Mouse (Mus musculus) stomach, postnatal 0 days (tissue): Measurements from ENCODE around the gene Gtf2ird1. TPM values are rescaled to one million over a fixed set of nuclear protein-coding genes. Genes with fewer than 3 reads are reported as not detected.

Source experiments
- ATAC-seq: fragments of 200-750 bp; cut with Nextera tagmentation; 2 replicates; pipeline ENCODE4 v1.8.0; 2017; ENCODE audit not compliant: low FRiP score, low TSS enrichment
- DNase-seq: peaks from one replicate; pipeline ENCODE4 v3.0.0-alpha.2; 2016; ENCODE audit warnings: low spot score
- H3K27ac ChIP-seq: fragments of 300-500 bp; sonication (generic); replicated peaks from 2 replicates; pipeline ENCODE4 v1.5.1; 2014; ENCODE audit warnings: mild to moderate bottlenecking, control low read depth
- H3K27me3 ChIP-seq: fragments of 300-500 bp; sonication (generic); 2 replicates; pipeline ENCODE4 v1.6.1; 2014; ENCODE audit warnings: low read length; ENCODE audit not compliant: control insufficient read depth, insufficient read depth
- H3K36me3 ChIP-seq: fragments of 300-500 bp; sonication (generic); 2 replicates; pipeline ENCODE4 v1.6.1; 2014; ENCODE audit warnings: low read length, mixed read lengths; ENCODE audit not compliant: control insufficient read depth, insufficient read depth
- H3K4me1 ChIP-seq: fragments of 300-500 bp; sonication (generic); replicated peaks from 2 replicates; pipeline ENCODE4 v1.6.1; 2014; ENCODE audit warnings: antibody characterized with exemption; ENCODE audit not compliant: control insufficient read depth, insufficient read depth
- H3K4me2 ChIP-seq: fragments of 300-500 bp; sonication (generic); replicated peaks from 2 replicates; pipeline ENCODE4 v1.6.1; 2014; ENCODE audit warnings: low read depth, mild to moderate bottlenecking, control low read depth, moderate library complexity
- H3K4me3 ChIP-seq: fragments of 300-500 bp; sonication (generic); 2 replicates; pipeline ENCODE4 v1.5.1; 2014; ENCODE audit warnings: low read depth, low read length, control low read depth
- H3K9ac ChIP-seq: fragments of 300-500 bp; sonication (generic); 2 replicates; pipeline ENCODE4 v1.6.1; 2014; ENCODE audit warnings: mild to moderate bottlenecking, low read length, control low read depth, mixed read lengths
- H3K9me3 ChIP-seq: fragments of 300-500 bp; sonication (generic); 2 replicates; pipeline ENCODE4 v1.6.1; 2016; ENCODE audit warnings: low read length; ENCODE audit not compliant: control insufficient read depth
- CTCF ChIP-seq: IDR thresholded peaks from 2 replicates; pipeline ENCODE4 v1.5.1; 2016; ENCODE audit warnings: antibody characterized with exemption, low read depth, mild to moderate bottlenecking, moderate library complexity
- EP300 ChIP-seq: optimal IDR thresholded peaks from 2 replicates; pipeline ENCODE3; 2016; ENCODE audit warnings: antibody characterized with exemption
- WGBS: fragments of 180-500 bp; shearing (Covaris S2); extraction: QIAGEN DNeasy Blood & Tissue Kit; methylation state at CpG from one replicate; pipeline ENCODE4 v1.1.7; 2014; 5-methylcytosine and 5-hydroxymethylcytosine counted together
- polyA plus RNA-seq: library from polyadenylated mRNA; unstranded; fragments of >200 nt; fragmentation: Nextera tagmentation; extraction: Ambion mirVana; gene quantifications from 2 replicates; pipeline ENCODE4 v1.2.1, GENCODE M21; 2015

The Gtf2ird1 gene
- polyA plus RNA-seq, 1 experiment from 2014 or later: 42.4 TPM

- TF ChIP-seq EP300 (no peak), CTCF (no peak)
- no peak for DNase-seq
- Histone ChIP-seq H3K9me3 (no peaks in the 10 kb centered on the region), H3K9ac (no peak overlapping the region), H3K36me3 (peaks cover 5% of the 10 kb centered on the region), H3K4me2 (no peak overlapping the region), H3K27ac (no peak overlapping the region), H3K4me3 (no peak overlapping the region), H3K27me3 (no peaks in the 10 kb centered on the region), H3K4me1 (0 out of 2 replicates have a peak, but pooled peaks cover under 1% of the 10 kb centered on the region)
- ATAC-seq: no peak
- WGBS: 96% methylated on average over 5 of the region's 5 CpGs
These were observed 40.5 kb upstream of the Gtf2ird1 start for GRCm38 (mm10) chr5:134497026-134497425.

DNA sequence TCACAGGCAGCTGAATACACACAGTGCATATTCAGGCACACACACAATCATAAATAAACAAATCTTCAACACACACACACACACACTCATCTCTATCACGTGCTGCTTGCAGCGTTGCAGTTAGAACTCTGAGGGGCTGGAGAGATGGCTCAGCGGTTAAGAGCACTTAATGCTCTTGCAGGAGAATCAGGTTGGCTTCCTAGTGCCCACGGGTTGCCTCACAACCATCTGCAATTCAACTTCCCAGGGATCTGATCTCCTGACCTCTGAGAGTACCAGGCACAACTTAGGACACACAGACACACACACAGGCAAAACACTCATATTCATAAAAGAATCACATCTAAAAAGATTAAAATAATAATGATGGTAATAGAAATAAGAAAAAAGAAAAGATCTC lies 39.3 kb upstream of the Gtf2ird1 start:
- no peaks in the 10 kb centered on the region for H3K9me3 ChIP-seq
- H3K4me1 ChIP-seq: 0 out of 2 replicates have a peak, but pooled peaks cover 2% of the 10 kb centered on the region
- TF ChIP-seq CTCF (no peak), EP300 (no peak)
- WGBS: 63% methylated on average over 4 of the region's 4 CpGs
- ATAC-seq: no peak
- H3K4me3 ChIP-seq: no peak overlapping the region
- H3K4me2 ChIP-seq: no peak overlapping the region
- no peak for DNase-seq
- peaks cover 5% of the 10 kb centered on the region; the same call in 1 of the 2 replicates for H3K36me3 ChIP-seq
- H3K27me3 ChIP-seq: no peaks in the 10 kb centered on the region
- no peak overlapping the region for H3K27ac ChIP-seq
- no peak overlapping the region for H3K9ac ChIP-seq

- peak; percentile 70 for ATAC-seq
- 63% methylated on average over 11 of the region's 11 CpGs for WGBS
- TF ChIP-seq CTCF (peak; percentile 98), EP300 (no peak)
- Histone ChIP-seq H3K36me3 (peaks cover 10% of the 10 kb centered on the region; the same call in 1 of the 2 replicates), H3K27me3 (no peaks in the 10 kb centered on the region), H3K9ac (no peak overlapping the region), H3K9me3 (no peaks in the 10 kb centered on the region), H3K4me3 (no peak overlapping the region), H3K27ac (no peak overlapping the region), H3K4me1 (0 out of 2 replicates have a peak, but pooled peaks cover 2% of the 10 kb centered on the region), H3K4me2 (no peak overlapping the region)
- peak; percentile 87 for DNase-seq
These were observed 37.6 kb upstream of the Gtf2ird1 start for GRCm38 (mm10) chr5:134494142-134494541.

DNA sequence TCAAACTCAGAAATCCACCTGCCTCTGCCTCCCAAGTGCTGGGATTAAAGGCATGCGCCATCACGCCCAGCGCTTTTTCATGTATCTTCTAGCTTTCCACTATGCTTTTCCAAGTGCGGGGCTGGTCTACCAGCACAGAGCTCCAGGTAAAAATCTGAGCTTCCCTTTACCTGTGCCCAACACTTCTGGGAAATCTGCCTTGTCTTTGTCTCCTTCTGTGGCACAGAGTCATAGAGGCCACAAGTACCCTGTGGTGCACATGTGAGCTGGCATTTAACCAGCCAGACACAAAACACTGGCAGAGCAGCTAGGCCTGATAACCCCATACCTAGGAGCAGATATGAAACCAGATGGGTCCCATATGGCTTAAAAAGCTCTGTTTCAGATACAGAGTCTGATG lies 36.4 kb upstream of the Gtf2ird1 start:
- Histone ChIP-seq H3K9ac (no peak overlapping the region), H3K4me1 (0 out of 2 replicates have a peak, but pooled peaks cover 2% of the 10 kb centered on the region), H3K4me3 (no peak overlapping the region), H3K27me3 (no peaks in the 10 kb centered on the region), H3K4me2 (no peak overlapping the region), H3K36me3 (peaks cover 10% of the 10 kb centered on the region; the same call in 1 of the 2 replicates), H3K27ac (no peak overlapping the region), H3K9me3 (no peaks in the 10 kb centered on the region)
- 95% methylated on average over 4 of the region's 4 CpGs for WGBS
- ATAC-seq (no peak), DNase-seq (no peak)
- TF ChIP-seq CTCF (no peak), EP300 (no peak)

GRCm38 (mm10) chr5:134491712-134492417 lies 35.3 kb upstream of the Gtf2ird1 start:
- Histone ChIP-seq H3K9me3 (no peaks in the 10 kb centered on the region), H3K27me3 (no peaks in the 10 kb centered on the region), H3K27ac (peak overlapping the region; percentile 61; the same call in 1 of the 2 replicates), H3K4me1 (0 out of 2 replicates have a peak, but pooled peaks cover 2% of the 10 kb centered on the region), H3K36me3 (peaks cover 10% of the 10 kb centered on the region; the same call in 1 of the 2 replicates), H3K4me2 (no peak overlapping the region), H3K4me3 (no peak overlapping the region), H3K9ac (peak overlapping the region; percentile 8; the same call in 1 of the 2 replicates)
- TF ChIP-seq CTCF: peak; percentile 96
- no peak for TF ChIP-seq EP300
- DNase-seq (peak; percentile 87), ATAC-seq (peak; percentile 64)
- WGBS: 24% methylated on average over 18 of the region's 18 CpGs

- TF ChIP-seq CTCF (no peak), EP300 (no peak)
- no peak overlapping the region for H3K9ac ChIP-seq
- no peak for DNase-seq
- H3K36me3 ChIP-seq: peaks cover 7% of the 10 kb centered on the region; the same call in 1 of the 2 replicates
- no peak overlapping the region for H3K4me3 ChIP-seq
- no peaks in the 10 kb centered on the region for H3K9me3 ChIP-seq
- 0 out of 2 replicates have a peak, but pooled peaks cover 2% of the 10 kb centered on the region for H3K4me1 ChIP-seq
- 85% methylated on average over 2 of the region's 2 CpGs for WGBS
- no peaks in the 10 kb centered on the region for H3K27me3 ChIP-seq
- 0 out of 2 replicates have a peak overlapping the region, but pooled peaks have one; percentile 56 for H3K27ac ChIP-seq
- no peak overlapping the region for H3K4me2 ChIP-seq
- ATAC-seq: no peak
These were observed 34.7 kb upstream of the Gtf2ird1 start for GRCm38 (mm10) chr5:134491206-134491605.
